Mouse (Mus musculus): ENCODE measurements around the gene Gli2. TPM values are rescaled to one million over a fixed set of nuclear protein-coding genes. Genes with fewer than 3 reads are reported as not detected.
A peak's percentile ranks its signal among the peaks of the same experiment; 100 is the strongest.

The Gli2 gene
- total and polyA plus RNA-seq, 2 experiments: 0.10 TPM; not detected in 1

GRCm38 (mm10) chr1:118969409-118969808 is 84.0 kb downstream of the Gli2 start:
- TF ChIP-seq CTCF (IDR thresholded peaks at IDR 0.05; ENCODE audit: low read depth, low read length) (no peak), POLR2A (IDR thresholded peaks at IDR 0.05; ENCODE audit: extremely low read depth, insufficient read depth, low read length) (no peak)
- WGBS: 90% methylated on average over 11 of the region's 11 CpGs
- no peak for DNase-seq (ENCODE audit: extremely low read depth, low read depth, low spot score)
- no peak overlapping the region for H3K27ac ChIP-seq (replicated peaks; ENCODE audit: insufficient read depth, low read depth, low read length)
- H3K27me3 ChIP-seq (ENCODE audit: control insufficient read depth, insufficient read depth, low read length): no peaks in the 10 kb centered on the region
- H3K79me2 ChIP-seq (ENCODE audit: control insufficient read depth, insufficient read depth, low read length): no peaks in the 10 kb centered on the region
- no peak overlapping the region for H3K9ac ChIP-seq (ENCODE audit: low read depth, low read length)
- no peak overlapping the region for H3K4me3 ChIP-seq (ENCODE audit: insufficient read depth, low read depth, low read length)
- H3K36me3 ChIP-seq (ENCODE audit: control insufficient read depth, insufficient read depth, low read length): no peaks in the 10 kb centered on the region
- peaks cover 14% of the 10 kb centered on the region for H3K4me1 ChIP-seq (ENCODE audit: control insufficient read depth, insufficient read depth, low read length)

- Histone ChIP-seq H3K4me3 (ENCODE audit: insufficient read depth, low read depth, low read length) (no peak overlapping the region), H3K36me3 (ENCODE audit: control insufficient read depth, insufficient read depth, low read length) (no peaks in the 10 kb centered on the region), H3K79me2 (ENCODE audit: control insufficient read depth, insufficient read depth, low read length) (no peaks in the 10 kb centered on the region), H3K27me3 (ENCODE audit: control insufficient read depth, insufficient read depth, low read length) (no peaks in the 10 kb centered on the region), H3K9ac (ENCODE audit: low read depth, low read length) (no peak overlapping the region), H3K4me1 (ENCODE audit: control insufficient read depth, insufficient read depth, low read length) (peaks cover 14% of the 10 kb centered on the region), H3K27ac (replicated peaks; ENCODE audit: insufficient read depth, low read depth, low read length) (no peak overlapping the region)
- no peak for DNase-seq (ENCODE audit: extremely low read depth, low read depth, low spot score)
- 77% methylated on average over 5 of the region's 5 CpGs for WGBS
- TF ChIP-seq CTCF (IDR thresholded peaks at IDR 0.05; ENCODE audit: low read depth, low read length) (no peak), POLR2A (IDR thresholded peaks at IDR 0.05; ENCODE audit: extremely low read depth, insufficient read depth, low read length) (no peak)
Measured at GRCm38 (mm10) chr1:118968661-118969179, 84.7 kb downstream of the Gli2 start.

GRCm38 (mm10) chr1:118967976-118968375 is 85.4 kb downstream of the Gli2 start:
- TF ChIP-seq CTCF (IDR thresholded peaks at IDR 0.05; ENCODE audit: low read depth, low read length) (no peak), POLR2A (IDR thresholded peaks at IDR 0.05; ENCODE audit: extremely low read depth, insufficient read depth, low read length) (no peak)
- WGBS: 42% methylated on average over 3 of the region's 3 CpGs
- Histone ChIP-seq H3K9ac (ENCODE audit: low read depth, low read length) (no peak overlapping the region), H3K27me3 (ENCODE audit: control insufficient read depth, insufficient read depth, low read length) (no peaks in the 10 kb centered on the region), H3K27ac (replicated peaks; ENCODE audit: insufficient read depth, low read depth, low read length) (no peak overlapping the region), H3K4me1 (ENCODE audit: control insufficient read depth, insufficient read depth, low read length) (peaks cover 14% of the 10 kb centered on the region), H3K36me3 (ENCODE audit: control insufficient read depth, insufficient read depth, low read length) (no peaks in the 10 kb centered on the region), H3K4me3 (ENCODE audit: insufficient read depth, low read depth, low read length) (no peak overlapping the region), H3K79me2 (ENCODE audit: control insufficient read depth, insufficient read depth, low read length) (no peaks in the 10 kb centered on the region)
- DNase-seq (ENCODE audit: extremely low read depth, low read depth, low spot score): peak; percentile 69

- Histone ChIP-seq H3K4me3 (ENCODE audit: insufficient read depth, low read depth, low read length) (no peak overlapping the region), H3K27ac (replicated peaks; ENCODE audit: insufficient read depth, low read depth, low read length) (peak overlapping the region; percentile 3; the same call in 1 of the 2 replicates), H3K79me2 (ENCODE audit: control insufficient read depth, insufficient read depth, low read length) (no peaks in the 10 kb centered on the region), H3K9ac (ENCODE audit: low read depth, low read length) (no peak overlapping the region), H3K36me3 (ENCODE audit: control insufficient read depth, insufficient read depth, low read length) (no peaks in the 10 kb centered on the region), H3K4me1 (ENCODE audit: control insufficient read depth, insufficient read depth, low read length) (peaks cover 14% of the 10 kb centered on the region), H3K27me3 (ENCODE audit: control insufficient read depth, insufficient read depth, low read length) (no peaks in the 10 kb centered on the region)
- WGBS: 31% methylated on average over 3 of the region's 3 CpGs
- TF ChIP-seq CTCF (IDR thresholded peaks at IDR 0.05; ENCODE audit: low read depth, low read length) (no peak), POLR2A (IDR thresholded peaks at IDR 0.05; ENCODE audit: extremely low read depth, insufficient read depth, low read length) (no peak)
- peak; percentile 77 for DNase-seq (ENCODE audit: extremely low read depth, low read depth, low spot score)
Measured at GRCm38 (mm10) chr1:118967281-118967680, 86.1 kb downstream of the Gli2 start.

GRCm38 (mm10) chr1:118958644-118959043 is 94.8 kb downstream of the Gli2 start:
- TF ChIP-seq CTCF (IDR thresholded peaks at IDR 0.05; ENCODE audit: low read depth, low read length) (no peak), POLR2A (IDR thresholded peaks at IDR 0.05; ENCODE audit: extremely low read depth, insufficient read depth, low read length) (no peak)
- Histone ChIP-seq H3K27me3 (ENCODE audit: control insufficient read depth, insufficient read depth, low read length) (no peaks in the 10 kb centered on the region), H3K4me1 (ENCODE audit: control insufficient read depth, insufficient read depth, low read length) (no peaks in the 10 kb centered on the region), H3K27ac (replicated peaks; ENCODE audit: insufficient read depth, low read depth, low read length) (no peak overlapping the region), H3K79me2 (ENCODE audit: control insufficient read depth, insufficient read depth, low read length) (no peaks in the 10 kb centered on the region), H3K9ac (ENCODE audit: low read depth, low read length) (no peak overlapping the region), H3K36me3 (ENCODE audit: control insufficient read depth, insufficient read depth, low read length) (no peaks in the 10 kb centered on the region), H3K4me3 (ENCODE audit: insufficient read depth, low read depth, low read length) (no peak overlapping the region)
- 71% methylated on average over 7 of the region's 7 CpGs for WGBS
- no peak for DNase-seq (ENCODE audit: extremely low read depth, low read depth, low spot score)

- Histone ChIP-seq H3K9ac (ENCODE audit: low read depth, low read length) (no peak overlapping the region), H3K4me1 (ENCODE audit: control insufficient read depth, insufficient read depth, low read length) (no peaks in the 10 kb centered on the region), H3K27ac (replicated peaks; ENCODE audit: insufficient read depth, low read depth, low read length) (no peak overlapping the region), H3K27me3 (ENCODE audit: control insufficient read depth, insufficient read depth, low read length) (no peaks in the 10 kb centered on the region), H3K36me3 (ENCODE audit: control insufficient read depth, insufficient read depth, low read length) (no peaks in the 10 kb centered on the region), H3K4me3 (ENCODE audit: insufficient read depth, low read depth, low read length) (no peak overlapping the region), H3K79me2 (ENCODE audit: control insufficient read depth, insufficient read depth, low read length) (no peaks in the 10 kb centered on the region)
- DNase-seq (ENCODE audit: extremely low read depth, low read depth, low spot score): no peak
- TF ChIP-seq CTCF (IDR thresholded peaks at IDR 0.05; ENCODE audit: low read depth, low read length) (no peak), POLR2A (IDR thresholded peaks at IDR 0.05; ENCODE audit: extremely low read depth, insufficient read depth, low read length) (no peak)
- 95% methylated on average over 11 of the region's 11 CpGs for WGBS
Measured at GRCm38 (mm10) chr1:118955791-118956190, 97.6 kb downstream of the Gli2 start.

Measured in liver, adult 2 months (tissue).